Mouse (Mus musculus) NIH3T3 (cell line): ENCODE measurements around the gene Taf9.

Experiments
- DNase-seq: peaks from one replicate; pipeline ENCODE4 v3.0.0-alpha.2; 2012; ENCODE audit warnings: low read depth

Gene Taf9

GRCm38 (mm10) chr13:100670181-100670741, 18.9 kb downstream of the Taf9 start:
- DNase-seq = no peak

- DNase-seq = no peak
Observed at GRCm38 (mm10) chr13:100675936-100676635, 24.7 kb downstream of the Taf9 start.

- no peak for DNase-seq
Observed at GRCm38 (mm10) chr13:100681615-100682014, 30.2 kb downstream of the Taf9 start.

- DNase-seq = no peak
Observed at GRCm38 (mm10) chr13:100682837-100683236, 31.5 kb downstream of the Taf9 start.

GRCm38 (mm10) chr13:100684355-100684754, 33.0 kb downstream of the Taf9 start:
- DNase-seq = peak; percentile 32

GRCm38 (mm10) chr13:100687513-100687912, 36.1 kb downstream of the Taf9 start:
- peak; percentile 33 for DNase-seq

GRCm38 (mm10) chr13:100697541-100697940, 46.2 kb downstream of the Taf9 start:
- no peak for DNase-seq

GRCm38 (mm10) chr13:100698866-100699265, 47.5 kb downstream of the Taf9 start:
- no peak for DNase-seq

- DNase-seq = peak; percentile 18
Observed at GRCm38 (mm10) chr13:100703468-100703867, 52.1 kb downstream of the Taf9 start.
